Mouse (Mus musculus) embryo, embryonic 11 days (tissue): Measurements from ENCODE around the gene Aspn.
"Not testable (repeated sequence)": the region's sequence is repeated elsewhere in the genome, so short reads cannot be mapped to it uniquely, and the experiment has no call there.

Experiments used
- DNase-seq: peaks from one replicate; pipeline ENCODE4 v3.0.0-alpha.2; 2015

The Aspn gene

DNA sequence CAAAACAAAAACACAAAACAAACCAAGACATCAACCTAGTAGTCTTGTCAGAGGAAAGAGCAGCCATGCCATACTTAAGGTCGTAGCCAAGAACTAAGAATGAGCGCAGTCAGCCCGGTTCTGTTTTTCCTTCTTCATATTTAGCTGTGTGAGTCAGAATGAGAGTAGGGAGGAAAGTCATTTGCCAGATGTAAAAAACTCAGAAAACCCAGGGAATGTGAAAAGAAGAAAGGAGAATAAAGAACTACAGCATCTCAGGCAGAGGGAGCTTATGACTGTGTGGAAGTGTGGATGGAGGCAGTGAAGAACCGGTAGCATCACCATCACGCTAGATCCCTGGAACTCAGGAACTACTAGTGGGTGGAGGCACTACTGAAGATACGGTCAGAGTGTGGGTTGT lies 41.8 kb downstream of the Aspn start:
- no peak for DNase-seq

DNA sequence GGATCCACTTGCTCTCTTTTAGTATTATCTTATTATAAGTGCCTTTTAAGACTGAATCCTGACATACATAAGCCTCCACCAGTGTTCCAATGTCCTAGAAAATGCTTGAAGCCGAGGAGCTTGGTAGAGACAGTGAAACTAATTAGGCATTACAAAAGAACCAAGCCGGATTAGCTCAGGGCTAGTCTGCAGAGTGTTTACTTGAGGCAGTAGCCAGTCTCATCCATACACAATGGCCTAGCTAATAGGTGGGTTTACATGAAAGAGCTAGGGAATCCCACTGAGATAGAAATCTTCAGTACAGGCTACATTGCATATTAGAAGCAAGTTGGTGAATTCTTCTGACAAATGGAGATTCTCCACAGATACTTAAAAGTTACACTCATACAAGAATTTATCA lies 58.3 kb downstream of the Aspn start:
- not testable (repeated sequence) for DNase-seq

DNA sequence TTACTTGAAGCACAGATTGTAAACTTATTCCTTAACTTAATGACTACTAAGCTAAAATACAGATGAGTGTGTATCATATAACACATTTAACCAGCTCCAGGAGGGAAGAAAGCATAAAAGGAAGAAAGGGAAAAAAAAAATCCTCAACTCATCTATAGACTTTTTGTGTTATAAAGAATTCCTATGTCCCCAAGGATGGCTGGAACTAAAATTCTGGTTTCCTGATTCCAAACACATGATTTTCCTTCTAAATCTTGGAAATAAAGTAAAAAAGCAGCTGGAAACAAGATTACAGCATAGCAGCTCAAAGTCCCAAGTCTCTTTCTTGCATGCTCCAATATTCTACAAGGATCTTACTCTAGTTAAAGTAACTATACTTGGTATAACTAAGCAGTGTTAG lies 59.4 kb downstream of the Aspn start:
- no peak for DNase-seq

DNA sequence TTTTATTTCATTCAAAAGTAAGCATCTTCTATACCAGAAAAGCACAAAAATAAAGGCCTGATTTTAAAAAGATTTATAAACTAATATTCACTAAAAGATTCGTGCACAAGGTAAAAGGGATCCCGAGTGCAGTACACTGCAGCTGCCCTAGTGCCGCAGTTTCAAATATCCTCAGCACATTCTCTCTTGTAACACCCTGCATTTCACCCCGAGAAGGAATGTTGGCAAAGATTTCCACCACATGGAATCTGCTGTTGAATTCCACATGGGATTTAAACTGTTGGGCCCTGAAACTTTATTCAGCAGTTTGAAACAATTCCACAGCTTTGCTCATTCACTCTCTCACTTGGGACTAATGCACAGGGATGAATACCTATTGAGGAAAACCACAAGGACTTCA lies 63.5 kb downstream of the Aspn start, which contains the start of gene Ogn:
Ogn (plus strand) TSS at position 333 of the 400 bp plus-strand sequence.
- DNase-seq = peak; percentile 27

DNA sequence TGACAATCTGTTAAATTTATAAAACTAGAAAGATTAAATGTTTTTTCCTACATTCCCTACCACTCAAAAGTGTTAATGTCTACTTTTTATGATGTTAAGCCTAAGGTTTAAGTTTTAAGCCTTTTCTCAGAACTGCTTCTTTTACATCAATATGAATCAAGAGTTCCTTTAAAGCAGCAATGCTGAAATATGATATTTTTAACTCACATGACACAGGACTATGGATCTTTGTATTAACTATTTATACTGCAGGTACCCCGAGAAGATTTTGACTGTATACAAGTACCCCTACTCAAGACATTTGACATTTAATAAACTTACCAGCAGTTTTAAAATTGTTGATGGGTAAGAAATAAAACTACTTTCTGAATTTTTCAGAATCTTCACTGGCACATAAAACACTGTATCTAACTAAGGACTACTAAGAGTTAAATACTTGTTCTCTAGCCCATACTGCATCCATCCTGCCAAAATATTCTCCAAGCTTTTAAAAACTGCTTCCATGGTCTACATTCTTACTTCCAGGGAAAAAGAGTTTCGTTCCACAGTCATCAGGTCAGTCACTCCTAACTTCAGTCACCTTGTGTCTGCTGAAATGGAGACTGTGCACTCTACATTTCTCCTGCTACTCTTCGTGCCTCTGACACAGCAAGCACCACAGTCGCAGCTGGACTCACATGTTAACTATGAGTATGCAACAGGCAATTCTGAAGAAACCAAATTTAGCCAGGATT lies 64.5 kb downstream of the Aspn start:
- no peak for DNase-seq

DNA sequence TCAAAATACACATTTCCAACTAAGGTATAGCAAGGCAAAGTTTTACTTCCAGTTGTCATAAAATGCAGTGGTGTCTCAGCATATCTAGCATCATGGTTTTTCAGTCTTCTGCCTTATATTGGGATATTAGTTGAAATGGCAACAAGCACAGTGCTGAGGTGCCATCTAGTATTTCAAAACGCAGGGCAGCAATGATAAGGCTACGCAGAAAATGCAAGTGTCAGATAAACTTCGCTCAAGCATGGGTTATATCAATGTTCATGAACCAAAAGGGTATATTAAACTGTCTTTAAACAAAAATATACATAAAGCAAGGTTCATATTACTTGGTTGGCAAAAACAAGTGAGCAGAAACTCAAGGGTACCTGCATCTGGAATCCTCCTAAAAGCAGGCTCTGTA lies 72.8 kb downstream of the Aspn start:
- DNase-seq = no peak
